Mouse (Mus musculus): ENCODE measurements around the gene Sptlc2.

DNA sequence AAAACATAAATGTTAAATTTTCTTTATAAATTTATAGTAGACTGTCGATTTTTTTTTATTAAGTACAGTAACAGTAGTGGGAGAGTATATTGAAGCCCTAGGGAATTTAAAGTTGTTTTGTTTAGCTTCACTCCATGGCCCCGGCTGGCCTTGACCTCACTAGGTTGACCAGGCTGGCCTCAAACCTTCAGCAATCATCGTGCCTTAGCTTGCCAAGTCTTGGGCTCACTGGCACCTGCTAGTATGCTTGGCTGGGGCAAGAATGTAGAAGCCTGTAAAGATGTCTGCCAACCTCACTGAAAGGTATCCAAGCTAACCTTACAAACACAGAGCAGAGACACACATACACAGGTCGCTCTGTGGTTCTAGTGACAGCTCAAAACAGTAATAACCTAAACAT, 55.6 kb downstream of the Sptlc2 start:
- TF ChIP-seq CTCF (conservative IDR thresholded peaks at IDR 0.05; ENCODE audit: low read length), result no peak
- no peak for TF ChIP-seq POU5F1 (IDR thresholded peaks at IDR 0.05; ENCODE audit: borderline replicate concordance, low read length)
- no peak for TF ChIP-seq NANOG (IDR thresholded peaks at IDR 0.05; ENCODE audit: borderline replicate concordance, low read length)

All from E14TG2a.4 (cell line).